Mouse (Mus musculus): Measurements from ENCODE around the gene Tax1bp3.

The Tax1bp3 gene

GRCm38 (mm10) chr11:73175612-73176011 lies 1.3 kb upstream of the Tax1bp3 start:
- DNase-seq (ENCODE audit: low read depth) = no peak

GRCm38 (mm10) chr11:73176186-73176585 lies 697 bp upstream of the Tax1bp3 start:
- DNase-seq (ENCODE audit: low read depth) = peak; percentile 13

- DNase-seq (ENCODE audit: low read depth) = no peak
Observed at GRCm38 (mm10) chr11:73177509-73177875, 609 bp downstream of the Tax1bp3 start.

GRCm38 (mm10) chr11:73177895-73178294 lies 1.0 kb downstream of the Tax1bp3 start:
- DNase-seq (ENCODE audit: low read depth) = no peak

GRCm38 (mm10) chr11:73185872-73186615 lies 9.2 kb downstream of the Tax1bp3 start:
- DNase-seq (ENCODE audit: low read depth) = no peak

GRCm38 (mm10) chr11:73187231-73187630 lies 10.3 kb downstream of the Tax1bp3 start:
- DNase-seq (ENCODE audit: low read depth) = no peak

- DNase-seq (ENCODE audit: low read depth) = no peak
Observed at GRCm38 (mm10) chr11:73193047-73193446, 16.2 kb downstream of the Tax1bp3 start.

- DNase-seq (ENCODE audit: low read depth) = no peak
Observed at GRCm38 (mm10) chr11:73194444-73194843, 17.6 kb downstream of the Tax1bp3 start.

GRCm38 (mm10) chr11:73198190-73198589 lies 21.3 kb downstream of the Tax1bp3 start:
- no peak for DNase-seq (ENCODE audit: low read depth)

GRCm38 (mm10) chr11:73198603-73199229 lies 21.8 kb downstream of the Tax1bp3 start, which contains the start of gene Ctns:
Gene Ctns (minus strand): TSS chr11:73199042.
- peak; percentile 85 for DNase-seq (ENCODE audit: low read depth)

GRCm38 (mm10) chr11:73199230-73199712 lies 22.4 kb downstream of the Tax1bp3 start, which contains the start of gene Shpk:
Gene Shpk (plus strand): TSS chr11:73199460.
- peak; percentile 95 for DNase-seq (ENCODE audit: low read depth)

GRCm38 (mm10) chr11:73199879-73200278 lies 23.0 kb downstream of the Tax1bp3 start:
- peak; percentile 38 for DNase-seq (ENCODE audit: low read depth)

GRCm38 (mm10) chr11:73201021-73201420 lies 24.1 kb downstream of the Tax1bp3 start:
- no peak for DNase-seq (ENCODE audit: low read depth)

GRCm38 (mm10) chr11:73201597-73201996 lies 24.7 kb downstream of the Tax1bp3 start:
- no peak for DNase-seq (ENCODE audit: low read depth)

- DNase-seq (ENCODE audit: low read depth) = no peak
Observed at GRCm38 (mm10) chr11:73203895-73204294, 27.0 kb downstream of the Tax1bp3 start.

GRCm38 (mm10) chr11:73205194-73205593 lies 28.3 kb downstream of the Tax1bp3 start:
- DNase-seq (ENCODE audit: low read depth) = no peak

GRCm38 (mm10) chr11:73207621-73208020 lies 30.7 kb downstream of the Tax1bp3 start:
- DNase-seq (ENCODE audit: low read depth) = no peak

GRCm38 (mm10) chr11:73213956-73214355 lies 37.1 kb downstream of the Tax1bp3 start:
- DNase-seq (ENCODE audit: low read depth) = no peak

- DNase-seq (ENCODE audit: low read depth) = no peak
Observed at GRCm38 (mm10) chr11:73219671-73220070, 42.8 kb downstream of the Tax1bp3 start.

GRCm38 (mm10) chr11:73220651-73221050 lies 43.8 kb downstream of the Tax1bp3 start:
- no peak for DNase-seq (ENCODE audit: low read depth)

GRCm38 (mm10) chr11:73222846-73223245 lies 46.0 kb downstream of the Tax1bp3 start:
- no peak for DNase-seq (ENCODE audit: low read depth)

- peak; percentile 15 for DNase-seq (ENCODE audit: low read depth)
Observed at GRCm38 (mm10) chr11:73223966-73224365, 47.1 kb downstream of the Tax1bp3 start.

GRCm38 (mm10) chr11:73225856-73226255 lies 49.0 kb downstream of the Tax1bp3 start:
- DNase-seq (ENCODE audit: low read depth) = no peak

All from c-Kit-positive CD71-positive TER-119-negative erythroid progenitor cells, embryonic 14.5 days (primary cell).